Mouse (Mus musculus) thymus, postnatal 10 days (tissue): Measurements from ENCODE around the gene Nrbp1.

Experiments used
- DNase-seq, 2 experiments: peaks; one replicate each; pipeline ENCODE4 v3.0.0; 2021; ENCODE audit warnings: low spot score in 2 of 2

Nrbp1 gene

GRCm38 (mm10) chr5:31266101-31266500 is 25.4 kb downstream of the Nrbp1 start:
- DNase-seq, result no peak

- no peak for DNase-seq
These were observed 27.0 kb downstream of the Nrbp1 start for GRCm38 (mm10) chr5:31267686-31268085.

GRCm38 (mm10) chr5:31273018-31273417 is 32.4 kb downstream of the Nrbp1 start:
- no peak for DNase-seq

- DNase-seq, result no peak
These were observed 38.8 kb downstream of the Nrbp1 start for GRCm38 (mm10) chr5:31279245-31279988.

GRCm38 (mm10) chr5:31288225-31288624 is 47.6 kb downstream of the Nrbp1 start:
- DNase-seq, result no peak

- no peak for DNase-seq
These were observed 48.0 kb downstream of the Nrbp1 start for GRCm38 (mm10) chr5:31288655-31289054.

- no peak for DNase-seq
These were observed 49.1 kb downstream of the Nrbp1 start for GRCm38 (mm10) chr5:31289626-31290230.

GRCm38 (mm10) chr5:31290521-31291360 is 50.1 kb downstream of the Nrbp1 start, which contains the start of gene Ift172:
TSS of gene Ift172 (minus strand) at chr5:31291116.
- DNase-seq, result peak; percentile 93 to 96

- DNase-seq, result no peak
These were observed 50.7 kb downstream of the Nrbp1 start for GRCm38 (mm10) chr5:31291361-31291688.

GRCm38 (mm10) chr5:31294964-31295605 is 54.4 kb downstream of the Nrbp1 start:
- DNase-seq, result no peak

GRCm38 (mm10) chr5:31295606-31296141 is 55.0 kb downstream of the Nrbp1 start, which contains the start of gene Fndc4:
TSS of gene Fndc4 (minus strand) at chr5:31296080.
- DNase-seq, result no peak

- no peak for DNase-seq
These were observed 56.5 kb downstream of the Nrbp1 start, which contains the start of gene Gckr for GRCm38 (mm10) chr5:31297047-31297757. TSS of gene Gckr (plus strand) at chr5:31297443.

GRCm38 (mm10) chr5:31297981-31298380 is 57.3 kb downstream of the Nrbp1 start:
- no peak for DNase-seq

- DNase-seq, result no peak
These were observed 57.8 kb downstream of the Nrbp1 start for GRCm38 (mm10) chr5:31298486-31298885.
